Mouse (Mus musculus) embryo, embryonic 11.5 days (tissue): Measurements from ENCODE around the gene Sun1.
A peak's percentile ranks its signal among the peaks of the same experiment; 100 is the strongest.

Experiments
- DNase-seq: peaks from one replicate; pipeline ENCODE4 v3.0.0-alpha.2; 2012; ENCODE audit warnings: low read depth, low spot score

The Sun1 gene

DNA sequence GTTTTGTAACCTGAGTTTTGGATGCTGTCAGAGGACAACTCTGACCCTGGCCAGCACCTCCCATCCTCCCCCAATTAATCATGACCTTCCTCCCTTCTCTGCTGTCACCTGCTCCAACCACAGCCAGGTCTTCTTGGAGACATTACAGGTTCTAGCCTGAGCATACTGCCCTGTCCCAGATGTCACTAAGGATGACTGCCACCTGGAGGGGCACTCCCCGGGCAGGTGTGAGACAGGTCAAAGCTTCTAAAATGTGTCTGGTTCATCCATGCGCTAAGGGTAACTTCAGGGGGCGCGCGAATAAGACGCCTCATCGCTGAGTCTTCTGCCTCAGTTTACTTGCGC, 51.3 kb downstream of the Sun1 start:
- no peak for DNase-seq

DNA sequence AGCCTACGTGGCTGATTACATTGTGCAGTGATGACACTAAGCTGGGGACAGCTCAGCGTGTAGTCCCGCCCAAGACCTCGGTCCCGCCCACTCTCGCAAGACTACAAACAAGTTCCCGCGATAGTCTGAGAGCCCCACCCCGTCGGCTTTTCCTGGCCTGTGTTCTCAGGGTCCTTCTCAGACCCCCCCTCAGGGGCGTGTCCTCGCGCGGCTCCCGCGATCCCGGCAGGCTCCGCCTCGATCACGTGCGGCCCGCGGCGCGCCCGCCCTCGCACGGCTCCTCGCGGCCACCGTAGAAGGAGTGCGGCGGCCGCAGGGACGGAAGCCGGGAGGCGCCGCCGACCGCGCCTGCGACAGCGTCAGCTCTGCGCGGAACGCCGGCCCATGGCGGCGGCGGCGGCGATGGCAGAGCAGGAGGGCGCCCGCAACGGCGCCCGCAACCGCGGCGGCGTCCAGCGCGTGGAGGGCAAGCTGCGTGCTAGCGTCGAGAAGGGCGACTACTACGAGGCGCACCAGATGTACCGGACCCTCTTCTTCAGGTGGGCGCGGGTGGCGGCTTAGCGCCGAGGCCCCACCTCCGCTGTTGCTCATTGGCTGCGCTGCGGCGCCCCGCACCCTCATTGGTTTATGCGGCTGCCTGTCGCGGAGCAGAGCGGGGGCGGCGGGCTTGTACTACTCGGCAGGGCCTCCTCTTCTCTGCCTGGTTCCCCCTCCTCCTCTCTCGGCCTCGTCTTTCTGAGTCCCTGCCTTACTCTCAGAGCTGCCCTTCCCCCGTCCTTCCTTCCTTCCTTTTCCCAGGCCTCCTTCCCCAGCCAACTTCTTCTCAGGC, 51.9 kb downstream of the Sun1 start, which contains the start of gene Get4:
Gene Get4, plus strand, starts transcription at position 244 of the 829 bp plus-strand sequence.
- DNase-seq = peak; percentile 98

DNA sequence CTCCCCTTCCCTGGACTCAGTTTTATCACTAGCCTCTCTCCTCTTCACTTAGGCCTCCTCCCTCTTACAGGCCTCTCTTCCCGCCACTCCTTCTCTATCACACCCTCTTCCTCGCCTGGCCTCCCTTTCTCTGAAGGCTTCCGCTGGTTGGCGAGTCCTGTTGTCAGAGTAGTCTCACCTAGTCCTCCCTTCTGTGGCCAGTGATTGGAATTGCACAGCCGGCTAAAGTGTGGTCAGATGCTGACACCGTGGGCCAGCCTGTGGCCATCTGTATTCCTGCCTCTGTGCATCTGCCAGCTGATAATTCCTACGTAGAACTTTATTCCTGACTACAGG, 52.4 kb downstream of the Sun1 start:
- no peak for DNase-seq

DNA sequence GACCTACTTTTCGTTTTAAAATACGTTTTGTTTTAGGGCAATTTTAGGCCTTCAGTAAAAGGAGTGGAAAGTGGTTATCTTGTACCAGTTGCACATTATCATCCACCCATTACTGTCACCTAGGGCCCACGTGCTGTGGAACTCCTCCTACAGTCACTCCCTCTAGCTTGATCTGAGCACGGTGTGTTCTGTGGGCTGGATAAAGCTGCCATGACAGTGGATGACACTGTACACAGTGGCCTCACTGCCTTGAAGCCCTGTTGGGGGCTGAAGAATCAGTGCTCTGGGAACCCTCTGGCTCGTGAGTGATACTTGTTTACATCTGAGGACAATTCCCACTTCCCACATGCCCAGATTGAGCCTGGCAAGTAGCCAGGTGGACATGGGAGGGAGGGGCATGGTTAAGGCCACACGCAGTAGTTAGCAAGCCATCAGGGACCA, 52.9 kb downstream of the Sun1 start:
- no peak for DNase-seq

DNA sequence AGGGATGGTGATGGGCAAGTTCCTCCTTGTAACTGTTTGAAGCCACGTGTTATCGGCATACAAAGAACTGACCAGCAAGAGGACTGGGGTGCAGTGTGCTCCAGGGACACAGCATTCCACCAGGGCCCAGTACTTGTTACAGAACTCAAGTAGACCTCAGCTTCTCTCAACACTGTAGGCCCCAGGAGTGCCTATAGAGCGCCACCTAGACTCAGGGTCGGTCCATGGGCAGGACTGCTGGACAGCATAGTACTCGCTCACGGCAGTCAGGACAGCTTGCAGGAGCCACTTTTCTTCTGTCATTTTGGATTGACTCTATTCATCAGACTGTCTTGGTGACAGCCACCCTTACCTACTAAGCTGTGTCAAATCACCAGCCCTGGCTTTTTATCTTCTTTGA, 54.5 kb downstream of the Sun1 start:
- DNase-seq = no peak

DNA sequence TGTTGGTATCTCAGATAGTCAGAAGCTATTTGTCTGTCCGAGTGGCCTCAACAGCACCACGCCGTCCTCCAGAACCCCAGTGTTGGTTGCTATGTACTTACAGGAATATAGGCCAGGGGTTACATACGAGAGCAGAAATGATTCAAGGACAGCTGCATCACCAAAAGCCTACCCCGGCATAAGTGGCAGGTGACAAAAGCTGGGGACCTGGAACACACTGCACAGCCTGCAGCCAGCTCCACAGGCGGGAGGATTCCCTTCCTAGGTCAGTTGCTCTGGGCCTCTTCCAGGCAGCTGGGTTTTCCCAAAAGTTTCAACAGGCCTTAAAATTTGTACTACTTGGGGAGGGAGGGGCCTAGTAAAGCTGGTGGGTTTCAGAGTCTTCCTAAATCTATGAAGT, 55.3 kb downstream of the Sun1 start:
- DNase-seq = no peak

DNA sequence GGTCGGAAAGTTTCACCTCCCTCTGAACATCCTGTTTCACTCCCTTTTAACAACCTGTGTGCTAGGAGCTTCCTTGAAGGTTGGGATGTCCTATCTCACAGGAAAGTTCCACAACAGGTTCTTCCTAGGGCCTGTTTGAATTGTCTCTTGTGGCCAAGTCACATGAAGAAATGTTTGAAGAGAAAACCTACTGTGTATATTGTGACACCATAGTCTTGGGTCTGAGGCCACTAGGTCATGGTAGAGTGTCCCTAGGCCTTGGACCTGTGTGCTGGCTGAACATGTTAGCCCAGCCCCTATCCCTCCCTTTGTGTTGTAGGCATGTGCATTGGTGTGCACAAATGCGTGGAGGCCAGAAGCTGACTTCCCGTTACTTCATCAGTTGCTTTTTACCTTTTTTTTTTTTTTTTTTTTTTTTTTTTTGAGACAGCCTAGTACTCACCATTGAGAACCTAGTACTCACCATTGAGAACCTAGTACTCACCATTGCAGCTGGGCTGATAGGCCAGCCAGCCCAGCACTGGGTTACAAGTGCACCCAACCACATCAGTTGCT, 55.9 kb downstream of the Sun1 start:
- no peak for DNase-seq

DNA sequence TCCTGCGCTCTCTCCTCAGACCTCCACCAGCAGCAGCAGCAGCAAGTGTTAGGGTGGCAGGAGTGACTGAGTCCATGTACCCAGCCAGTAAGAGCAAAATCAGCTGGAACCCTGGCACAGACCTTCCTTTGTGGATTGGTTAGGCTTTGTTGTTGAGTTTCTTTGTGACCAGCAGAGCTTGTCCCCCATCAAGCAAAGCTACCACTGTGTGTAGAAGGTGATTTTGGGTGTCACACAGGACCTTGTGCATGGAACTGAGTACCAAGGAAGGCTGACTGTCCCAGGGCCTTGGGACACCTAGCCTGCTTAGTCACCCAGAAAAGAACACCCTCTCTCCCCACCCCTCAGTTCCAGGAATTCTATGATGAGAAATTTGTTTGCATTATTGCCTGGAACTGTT, 56.8 kb downstream of the Sun1 start:
- DNase-seq = no peak

DNA sequence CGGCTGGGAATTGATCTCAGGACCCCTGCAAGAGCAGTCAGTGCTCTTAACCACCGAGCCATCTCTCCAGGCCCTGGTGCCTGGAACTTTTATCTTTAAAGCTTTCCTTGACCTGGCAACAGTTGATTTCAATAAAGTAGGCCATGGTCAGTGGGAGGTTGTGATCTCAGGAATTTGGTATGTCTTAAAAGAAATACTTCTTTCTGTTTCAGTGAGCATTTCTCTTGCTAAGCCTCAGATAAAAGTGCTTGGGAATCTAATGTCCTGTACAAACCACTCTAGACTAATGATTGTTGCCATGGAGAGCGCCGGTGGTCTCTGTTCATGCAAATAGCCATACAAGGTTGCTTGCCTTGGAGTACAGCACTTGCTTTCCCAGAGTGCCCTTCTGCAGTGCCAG, 57.4 kb downstream of the Sun1 start:
- DNase-seq = no peak

DNA sequence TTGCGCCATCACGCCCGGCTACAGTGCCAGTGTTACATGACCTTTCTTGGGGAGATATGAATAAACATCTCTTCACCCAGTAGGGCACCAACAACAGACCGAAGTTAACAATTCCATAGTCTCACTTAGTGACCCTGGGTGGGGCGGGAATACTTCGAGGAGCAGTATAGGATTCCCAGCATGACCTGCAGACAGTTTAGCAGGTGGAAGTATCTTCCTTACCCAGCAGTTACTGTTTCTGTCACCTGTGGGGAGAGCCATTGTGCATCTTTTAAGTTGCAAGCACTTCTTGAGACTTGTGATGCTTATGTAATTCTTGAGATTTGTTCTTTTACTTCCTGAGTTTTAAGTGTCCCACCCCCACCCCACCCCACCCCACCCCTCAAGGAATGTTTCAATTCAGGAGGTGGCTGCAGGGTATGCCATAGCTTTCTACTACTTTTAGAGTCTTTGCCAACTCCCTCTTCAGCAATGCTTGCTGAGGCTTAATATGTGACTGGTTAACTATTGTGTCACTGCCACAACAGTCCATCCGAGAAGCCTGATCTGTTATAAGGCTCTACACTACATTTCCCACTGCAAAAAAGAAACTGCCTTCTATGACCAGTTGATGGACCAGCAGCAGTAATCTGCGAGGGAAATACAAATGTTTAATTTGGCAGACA, 58.1 kb downstream of the Sun1 start:
- DNase-seq = no peak

DNA sequence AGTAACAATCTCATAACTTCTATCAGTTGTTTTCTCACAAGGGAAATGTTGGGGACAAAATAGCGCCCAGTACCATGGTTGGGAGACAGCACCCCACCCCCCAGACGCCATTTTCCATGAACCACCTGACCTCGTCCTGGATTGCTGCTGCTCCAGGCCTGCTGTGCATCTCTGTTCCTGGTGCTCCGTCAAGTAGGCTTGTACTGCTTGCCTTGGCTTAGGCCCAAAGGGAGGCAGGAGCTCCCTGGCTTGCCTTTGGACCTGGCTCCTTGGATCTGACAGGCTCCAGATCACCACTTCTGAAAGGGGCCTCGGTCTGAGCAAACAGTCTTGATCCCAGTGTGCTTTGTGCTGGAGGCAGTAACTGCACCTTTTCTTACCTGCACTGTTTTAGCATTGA, 59.4 kb downstream of the Sun1 start:
- DNase-seq = no peak

DNA sequence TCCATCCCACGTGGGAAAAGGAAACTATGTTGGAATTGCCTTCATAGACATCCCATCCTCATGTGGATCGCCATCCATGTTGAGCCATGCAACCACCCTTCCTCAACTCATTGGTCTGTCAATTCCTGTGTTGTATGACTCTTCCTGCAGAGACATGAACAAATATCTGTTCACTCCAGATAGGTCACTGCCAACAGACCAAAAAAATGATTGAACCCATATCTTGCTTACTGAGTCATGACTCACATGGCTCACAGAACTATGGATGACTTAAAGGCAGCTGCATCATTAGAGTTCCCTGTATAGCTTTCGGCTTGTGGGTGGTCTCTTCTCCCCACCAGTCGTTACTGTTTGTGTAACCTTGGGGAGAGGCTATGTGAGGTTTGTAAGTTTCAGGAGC, 61.0 kb downstream of the Sun1 start:
- DNase-seq = no peak

DNA sequence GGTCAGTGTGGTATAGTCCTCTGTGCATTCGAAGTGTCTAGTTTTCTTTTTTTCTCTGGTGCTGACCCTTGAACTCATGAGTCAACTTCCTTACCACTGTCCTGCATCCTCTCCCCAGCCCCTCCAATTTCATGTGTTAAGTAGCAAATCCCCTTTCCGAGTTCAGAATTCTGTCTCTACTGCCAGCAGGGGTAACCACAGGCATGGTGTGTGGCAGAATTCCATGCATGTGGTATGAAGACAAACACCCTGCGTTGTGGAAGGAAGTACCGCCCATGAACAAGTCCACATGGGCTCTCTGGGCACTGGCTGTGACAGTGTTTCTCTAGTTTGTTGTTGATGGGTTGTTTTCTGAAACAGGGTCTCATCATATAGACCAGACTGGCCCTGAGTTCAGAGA, 67.2 kb downstream of the Sun1 start:
- no peak for DNase-seq

DNA sequence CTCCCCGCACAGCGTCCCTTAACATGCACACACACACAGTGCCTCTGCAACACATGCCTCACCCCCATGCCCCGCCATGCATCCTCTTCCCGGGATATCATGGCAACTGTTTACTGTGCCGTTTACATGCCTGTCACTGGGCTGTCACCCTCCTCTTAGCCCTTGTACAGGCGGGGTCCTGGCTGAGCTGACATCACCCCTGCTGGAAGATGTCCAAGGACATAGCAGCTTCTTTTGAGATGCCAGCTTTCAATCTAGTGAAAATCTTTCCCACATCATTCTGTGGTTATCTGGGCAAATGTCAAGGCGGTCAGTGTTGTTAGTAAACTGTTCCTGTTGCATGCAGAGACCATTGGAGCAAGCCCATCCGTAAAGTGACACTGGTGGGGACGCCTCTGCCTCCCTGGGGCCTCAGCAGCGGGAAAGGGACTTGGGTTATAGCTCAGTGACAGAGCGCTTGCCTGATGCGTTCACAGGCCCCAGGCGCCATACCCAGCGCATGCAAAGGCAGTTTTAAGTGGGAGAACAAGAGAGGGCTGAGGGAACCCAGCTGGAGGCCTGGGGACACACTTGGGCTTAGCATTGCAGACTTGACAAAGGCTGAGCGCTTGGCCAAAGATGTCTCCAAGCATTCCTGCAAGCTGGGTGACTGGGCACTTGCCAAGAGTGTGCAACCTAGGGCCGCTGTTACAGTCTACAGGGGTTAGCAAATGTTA, 70.5 kb downstream of the Sun1 start:
- DNase-seq = no peak

DNA sequence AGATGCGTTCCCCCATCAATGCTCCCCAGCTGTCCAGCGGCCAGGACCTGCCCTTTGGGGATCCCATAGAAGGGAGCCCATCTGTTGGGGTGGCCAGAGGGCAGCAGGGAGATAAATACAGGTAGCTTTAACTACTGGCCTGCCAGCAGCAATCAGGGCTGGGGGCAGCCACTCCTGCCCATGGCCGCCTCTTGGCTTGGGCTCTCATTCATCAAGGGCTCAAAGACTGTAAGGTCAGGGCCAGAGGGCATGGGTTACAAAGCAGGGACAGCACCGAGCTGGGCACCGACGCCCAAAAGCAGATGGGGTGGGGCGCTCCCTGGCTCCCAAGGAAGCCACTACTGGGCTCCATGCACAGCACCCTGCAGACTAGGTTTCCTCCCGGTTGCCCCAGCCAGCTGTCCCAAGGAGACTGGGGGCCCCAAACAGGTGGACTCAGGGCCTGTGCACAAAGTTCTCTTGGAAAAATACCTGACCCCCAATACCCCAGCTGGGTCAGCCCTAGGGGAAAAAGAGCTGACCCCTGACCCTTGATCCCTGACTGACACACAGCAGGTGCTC, 71.6 kb downstream of the Sun1 start:
- DNase-seq = no peak

DNA sequence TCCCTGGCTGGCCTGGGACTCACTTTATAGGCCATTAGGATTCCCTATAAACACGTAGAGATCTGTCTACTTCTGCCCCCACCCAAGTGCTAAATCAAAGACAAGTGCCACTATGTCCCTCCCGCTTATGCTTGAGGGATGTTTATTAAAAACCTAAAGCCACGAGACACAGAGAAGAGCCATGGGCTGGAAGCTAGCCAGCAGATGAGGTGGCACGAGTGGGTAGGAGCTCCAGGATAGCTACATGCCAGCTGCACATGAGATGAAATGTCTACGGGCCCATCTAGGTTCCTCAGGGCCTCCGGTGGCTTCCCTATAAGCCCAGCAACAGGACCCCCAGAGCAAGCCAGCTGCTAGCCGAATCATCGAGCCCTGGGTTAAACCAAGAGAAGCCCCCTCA, 76.8 kb downstream of the Sun1 start:
- DNase-seq = no peak

DNA sequence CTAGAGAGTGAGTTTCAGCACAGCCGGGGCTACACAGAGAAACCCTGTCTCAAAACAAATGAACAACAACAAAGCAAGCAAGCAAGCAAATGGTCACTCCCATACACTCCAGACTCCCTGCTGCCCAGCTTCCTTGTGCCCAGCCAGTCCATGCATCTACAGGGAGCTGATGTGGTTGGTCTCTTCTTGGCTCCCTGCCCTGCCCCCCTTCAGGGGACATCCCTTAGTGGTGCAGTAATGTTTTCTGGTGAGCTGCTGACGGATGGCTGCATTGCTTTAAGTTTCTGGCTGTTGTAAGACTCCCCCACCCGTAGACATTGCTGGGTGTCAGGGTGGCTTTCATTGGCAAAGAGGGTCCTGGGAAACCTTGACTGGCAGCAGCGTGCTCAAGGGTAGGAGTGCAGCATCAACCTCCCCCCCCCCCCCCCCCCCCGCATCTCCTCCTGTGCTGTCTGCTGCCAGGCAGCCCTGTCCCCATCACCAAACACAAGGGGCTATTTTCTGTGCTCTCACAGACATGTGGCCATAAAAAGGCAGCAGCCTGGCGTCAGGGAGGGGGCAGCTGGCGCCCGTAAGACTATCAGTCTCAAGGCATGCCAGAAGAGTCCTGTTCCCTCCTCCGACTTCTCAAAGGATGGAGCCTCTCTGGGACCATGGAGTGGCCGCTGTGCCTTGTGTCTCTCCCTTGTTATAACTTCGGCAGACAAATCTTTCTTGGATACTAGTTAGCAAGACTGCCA, 81.1 kb downstream of the Sun1 start:
- DNase-seq = no peak

DNA sequence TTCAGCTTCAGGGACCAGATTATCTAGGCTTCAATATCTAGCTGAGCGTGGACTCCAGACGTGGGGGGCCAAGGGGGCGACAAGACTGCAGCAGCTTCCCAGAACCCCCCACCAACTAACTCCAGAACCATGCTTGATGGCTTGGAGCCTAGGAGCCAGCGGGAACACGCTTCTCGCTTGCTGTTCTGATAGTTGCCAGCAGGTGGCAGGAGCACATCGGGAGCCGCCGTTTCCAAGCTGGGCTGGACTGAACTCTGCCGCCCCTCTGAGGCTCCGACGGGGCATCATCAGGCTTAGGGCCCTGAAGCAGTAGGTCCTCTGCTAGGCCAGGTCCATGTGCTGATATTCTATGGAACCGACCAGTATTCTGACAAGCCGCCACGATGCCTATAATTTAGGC, 81.8 kb downstream of the Sun1 start:
- DNase-seq = peak; percentile 69

DNA sequence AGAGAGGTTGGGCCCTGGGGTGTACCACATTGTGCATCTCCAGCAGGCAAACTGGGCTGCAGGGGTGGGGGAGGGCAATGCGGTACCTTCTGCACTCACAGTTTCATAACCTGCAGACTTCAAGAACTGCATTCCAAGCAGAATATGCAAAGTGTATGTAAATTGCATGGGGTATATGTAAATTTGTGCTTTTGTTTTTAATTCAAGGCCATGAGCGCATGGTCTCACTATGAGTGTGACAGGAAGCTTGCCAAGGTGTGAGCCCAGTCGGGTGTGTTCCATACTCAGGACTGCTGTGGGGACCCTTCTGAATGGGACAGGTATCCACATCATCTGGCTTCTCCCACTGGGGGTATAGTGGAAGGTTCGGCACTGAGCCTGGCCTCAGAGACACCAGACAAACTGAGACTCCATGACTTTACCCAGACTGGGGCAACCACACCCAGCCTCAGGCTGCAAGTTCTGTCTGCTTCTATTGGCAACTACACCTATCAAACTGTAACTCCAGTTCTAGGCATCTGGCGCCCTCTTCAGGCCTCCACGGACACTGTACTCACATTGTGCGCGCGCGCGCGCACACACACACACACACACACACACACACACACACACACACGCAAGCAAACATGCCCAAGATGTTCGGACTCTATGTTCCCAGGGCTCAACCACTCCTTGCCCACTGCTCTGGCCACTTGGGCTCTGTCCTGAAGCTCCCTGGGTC, 83.2 kb downstream of the Sun1 start:
- DNase-seq = no peak

DNA sequence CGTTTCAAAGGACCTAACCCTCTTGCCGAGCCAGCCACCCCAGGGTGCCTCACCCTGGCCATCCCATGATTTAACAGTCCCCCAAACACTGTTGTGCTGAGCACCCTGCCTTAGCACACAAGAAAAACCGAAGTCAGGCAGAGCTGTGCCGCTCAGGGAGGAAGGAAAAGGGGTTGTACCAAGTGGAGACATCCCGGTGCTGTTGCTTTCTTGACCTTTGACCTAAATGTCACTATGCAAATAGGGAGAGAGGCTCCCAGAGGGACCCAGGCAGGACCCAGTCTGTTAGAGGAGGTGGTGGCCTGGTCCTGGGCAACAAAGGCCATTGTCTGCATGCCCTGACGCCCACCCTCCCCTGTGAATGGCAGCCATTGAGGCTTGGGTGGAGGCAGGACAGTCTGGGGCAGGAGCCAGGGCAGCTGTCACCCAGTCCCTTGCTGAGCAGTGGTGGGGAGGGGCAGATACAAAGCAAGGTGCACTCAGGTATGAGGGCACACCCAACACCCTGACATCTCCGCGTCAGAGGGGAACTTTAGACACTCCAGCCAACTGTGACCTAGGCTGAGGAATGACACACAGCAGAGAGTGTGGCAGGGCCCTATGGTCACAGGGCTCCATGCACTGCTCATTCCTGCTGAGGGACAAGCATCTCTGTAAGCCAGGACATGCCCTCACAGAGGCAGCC, 85.1 kb downstream of the Sun1 start:
- no peak for DNase-seq
